Mouse (Mus musculus) gastrocnemius, postnatal 36 days (tissue): ENCODE data around the gene Clcnkb. TPM values are rescaled to one million over a fixed set of nuclear protein-coding genes. Genes with fewer than 3 reads are reported as not detected.

Source experiments
- DNase-seq, 2 experiments: peaks; one replicate each; pipeline ENCODE4 v3.0.0; 2022
- intact Hi-C: fragments of 180-260 bp; cut with DNase I; formaldehyde crosslinking; loops from one replicate; pipeline ENCODE4 v1.15.1; 2025
- total RNA-seq, 2 experiments: library from RNA; stranded (reverse); gene quantifications; 2 replicates each; pipeline ENCODE4 v1.2.3; 2021

Gene Clcnkb
- total RNA-seq, 2 experiments from 2014 or later = 0.27 TPM; not detected in 1

- intact Hi-C loops = loop anchor here (5.0 kb wide), 1 partner anchor 164 kb away; no protein-coding TSS in a partner anchor
- DNase-seq = no peak
Measured at GRCm38 (mm10) chr4:141365876-141366275, 49.9 kb downstream of the Clcnkb start.

GRCm38 (mm10) chr4:141365126-141365525 is 50.7 kb downstream of the Clcnkb start:
- intact Hi-C loops = loop anchor here (5.0 kb wide), 1 partner anchor 163 kb away; no protein-coding TSS in a partner anchor

GRCm38 (mm10) chr4:141362937-141363548 is 52.8 kb downstream of the Clcnkb start:
- intact Hi-C loops = loop anchor here (1.0 to 5.0 kb wide), 2 partner anchors 90 to 216 kb away; partner anchors contain the start of gene Fbxo42

More at GRCm38 (mm10) chr4:141365126-141365525, 50.7 kb downstream of the Clcnkb start:
- no peak for DNase-seq

GRCm38 (mm10) chr4:141360846-141361245 is 55.0 kb downstream of the Clcnkb start:
- intact Hi-C loops = loop anchor here (5.0 kb wide), 1 partner anchor 214 kb away; the partner anchor contains the start of gene Fbxo42
- DNase-seq = no peak

More at GRCm38 (mm10) chr4:141362937-141363548, 52.8 kb downstream of the Clcnkb start:
- DNase-seq = peak; percentile 73 to 77

GRCm38 (mm10) chr4:141359222-141359621 is 56.6 kb downstream of the Clcnkb start:
- intact Hi-C loops = no loop called here
- no peak for DNase-seq

- intact Hi-C loops = no loop called here
- no peak for DNase-seq
Measured at GRCm38 (mm10) chr4:141357811-141358210, 58.0 kb downstream of the Clcnkb start.

Other genes starting within 250 kb of the Clcnkb start
- not detected for gene Rsg1, start 202.1 kb downstream of the Clcnkb start, total RNA-seq
- under 1 TPM; 0.26 to 0.69 TPM for gene Arhgef19, start 176.5 kb downstream of the Clcnkb start, total RNA-seq
- gene Epha2, start 114.8 kb downstream of the Clcnkb start, total RNA-seq = 1 to 10 TPM; 2.4 to 2.6 TPM
- gene Fam131c, start 47.8 kb downstream of the Clcnkb start, total RNA-seq = under 1 TPM; 0.18 to 0.22 TPM
- gene Clcnka, start 17.3 kb downstream of the Clcnkb start, total RNA-seq = under 1 TPM; 0.17 to 0.26 TPM
- gene Hspb7, start 4.8 kb upstream of the Clcnkb start, total RNA-seq = 100 to 1,000 TPM; 198 to 366 TPM
- under 1 TPM; 0.31 to 0.67 TPM for gene Srarp, start 20.1 kb upstream of the Clcnkb start, total RNA-seq
- gene Zbtb17, start 28.6 kb upstream of the Clcnkb start, total RNA-seq = 10 to 100 TPM; 25.2 to 25.5 TPM
- gene Spen, start 122.6 kb upstream of the Clcnkb start, total RNA-seq = 10 to 100 TPM; 17.1 to 21.8 TPM
- under 1 TPM; 0.64 to 0.84 TPM for gene Fblim1, start 190.1 kb upstream of the Clcnkb start, total RNA-seq
- gene Tmem82, start 202.6 kb upstream of the Clcnkb start, total RNA-seq = 1 to 10 TPM in 1 of 2 experiments, under 1 TPM in 1; 0.62 to 1.4 TPM
- 10 to 100 TPM; 10.3 to 26.0 TPM for gene Slc25a34, start 207.8 kb upstream of the Clcnkb start, total RNA-seq
- gene Plekhm2, start 248.9 kb upstream of the Clcnkb start, total RNA-seq = 10 to 100 TPM; 23.6 to 30.5 TPM